Mouse (Mus musculus) naive thymus-derived CD4-positive, alpha-beta T cell, adult 2 months (primary cell): ENCODE data around the gene Morc2b.
A peak's percentile ranks its signal among the peaks of the same experiment; 100 is the strongest.
"Not testable (repeated sequence)": the region's sequence is repeated elsewhere in the genome, so short reads cannot be mapped to it uniquely, and the experiment has no call there.

Experiments used
- DNase-seq: peaks from one replicate; pipeline ENCODE4 v3.0.0-alpha.2; 2011; ENCODE audit warnings: low read depth

Morc2b gene

GRCm38 (mm10) chr17:33139261-33139820 lies at the start of gene Morc2b:
Gene Morc2b, minus strand, starts transcription at chr17:33139683.
- DNase-seq: no peak

- not testable (repeated sequence) for DNase-seq
Measured at GRCm38 (mm10) chr17:33168147-33168546, 28.7 kb upstream of the Morc2b start, which contains the start of gene Olfr55. Gene Olfr55, plus strand, starts transcription at chr17:33168447.

- no peak for DNase-seq
Measured at GRCm38 (mm10) chr17:33126257-33126656, 13.2 kb downstream of the Morc2b start.

GRCm38 (mm10) chr17:33124546-33124945 lies 14.9 kb downstream of the Morc2b start:
- DNase-seq: no peak

- no peak for DNase-seq
Measured at GRCm38 (mm10) chr17:33097396-33097795, 42.1 kb downstream of the Morc2b start.

GRCm38 (mm10) chr17:33092391-33093193 lies 46.9 kb downstream of the Morc2b start:
- DNase-seq: peak; percentile 77

GRCm38 (mm10) chr17:33091630-33092029 lies 47.9 kb downstream of the Morc2b start:
- no peak for DNase-seq

GRCm38 (mm10) chr17:33089220-33089949 lies 50.1 kb downstream of the Morc2b start, which contains the start of gene Zfp563:
Gene Zfp563, plus strand, starts transcription at chr17:33089310.
- peak; percentile 93 for DNase-seq

GRCm38 (mm10) chr17:33067958-33068357 lies 71.5 kb downstream of the Morc2b start, which contains the start of gene 4921501E09Rik:
Gene 4921501E09Rik, minus strand, starts transcription at chr17:33068058.
- DNase-seq: no peak
